Mouse (Mus musculus): ENCODE data around the gene Tssk3.

GRCm38 (mm10) chr4:129511413-129512096 is 20.7 kb upstream of the Tssk3 start:
- TF ChIP-seq GATA1 (IDR thresholded peaks at IDR 0.05; ENCODE audit: low read length) (no peak), TAL1 (IDR thresholded peaks at IDR 0.05; ENCODE audit: low read length) (no peak)
